Mouse (Mus musculus): ENCODE measurements at regions not wholly inside any gene's neighbourhood (a gene's known extent, or its start where the extent isn't known, plus 50 kb on each side); places are given as distances from the start of the nearest gene placed in this dataset.

DNA sequence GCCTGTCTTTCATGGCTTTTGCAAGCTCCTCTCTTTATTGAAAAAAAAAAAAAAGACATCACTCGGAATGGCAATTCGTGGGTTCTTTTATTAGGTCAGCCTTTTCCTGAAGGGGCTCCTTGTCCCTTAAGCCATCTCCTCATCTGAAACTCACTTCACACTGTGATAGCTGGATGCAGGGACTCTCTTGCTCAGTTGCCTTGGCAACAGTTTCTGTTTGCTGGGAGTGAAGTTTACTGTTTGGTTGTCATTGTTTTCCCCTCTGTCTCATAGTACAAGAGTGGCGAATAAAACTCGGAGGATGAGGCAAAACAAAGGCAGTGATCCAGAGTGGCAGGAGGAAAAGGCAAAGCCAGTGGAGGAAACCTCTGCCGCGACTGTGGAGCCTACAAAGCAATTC lies 194.6 kb downstream of the Brinp2 start:
- no peak for DNase-seq (ENCODE audit: low read depth, low spot score)

DNA sequence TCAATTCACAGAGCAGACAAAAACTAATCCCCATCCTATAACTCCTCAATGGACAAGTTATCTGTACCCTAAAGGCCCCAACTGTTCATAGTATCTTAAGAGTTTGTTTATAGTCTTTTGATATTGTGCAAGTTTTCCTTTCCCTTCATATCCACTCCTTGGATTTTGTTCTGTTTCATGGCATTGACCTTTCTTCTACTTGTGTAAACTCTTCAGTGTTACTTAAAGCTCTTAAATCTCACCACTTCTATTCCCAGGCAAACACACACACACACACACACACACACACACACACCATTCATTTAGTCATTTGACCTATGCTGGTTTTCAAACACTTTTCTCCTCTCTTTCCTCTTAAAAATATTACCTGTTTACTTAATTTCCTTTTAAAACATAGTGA lies 192.7 kb downstream of the Brinp2 start:
- DNase-seq (ENCODE audit: low read depth, low spot score): no peak

GRCm38 (mm10) chr1:158170006-158170405 lies 186.1 kb downstream of the Brinp2 start:
- no peak for DNase-seq (ENCODE audit: low read depth, low spot score)

DNA sequence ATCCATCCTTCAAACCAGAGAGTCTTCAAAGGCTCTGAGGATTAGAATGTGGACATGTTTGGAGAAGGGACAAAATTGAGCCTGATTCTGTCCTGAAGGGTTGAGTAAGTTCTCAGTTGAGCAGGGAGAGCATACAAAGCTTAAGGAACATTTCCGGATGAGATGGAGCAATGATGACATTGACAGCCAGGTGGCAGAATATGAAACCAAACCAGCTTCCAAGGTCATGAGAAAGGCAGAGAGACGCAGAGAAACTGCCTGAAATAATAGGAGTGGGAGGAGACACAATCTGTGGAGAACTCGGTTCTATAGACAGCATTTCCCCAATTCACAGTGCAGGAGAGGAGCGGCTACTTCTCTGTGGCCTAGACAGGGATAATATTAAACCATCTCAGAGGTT lies 176.0 kb downstream of the Brinp2 start:
- no peak for DNase-seq (ENCODE audit: low read depth, low spot score)

GRCm38 (mm10) chr1:158181296-158181695 lies 174.8 kb downstream of the Brinp2 start:
- no peak for DNase-seq (ENCODE audit: low read depth, low spot score)

GRCm38 (mm10) chr1:158187651-158188050 lies 168.5 kb downstream of the Brinp2 start:
- DNase-seq (ENCODE audit: low read depth, low spot score): no peak

GRCm38 (mm10) chr1:158192841-158193551 lies 163.1 kb downstream of the Brinp2 start:
- DNase-seq (ENCODE audit: low read depth, low spot score): no peak

- no peak for DNase-seq (ENCODE audit: low read depth, low spot score)
These were observed 162.1 kb downstream of the Brinp2 start for GRCm38 (mm10) chr1:158193968-158194565.

Data from skeletal muscle tissue, adult 2 months (tissue).